Mouse (Mus musculus): Measurements from ENCODE around the gene BC017158. TPM values are rescaled to one million over a fixed set of nuclear protein-coding genes. Genes with fewer than 3 reads are reported as not detected.

BC017158 gene
- polyA plus RNA-seq, 1 experiment from 2014 or later = 43.0 TPM

DNA sequence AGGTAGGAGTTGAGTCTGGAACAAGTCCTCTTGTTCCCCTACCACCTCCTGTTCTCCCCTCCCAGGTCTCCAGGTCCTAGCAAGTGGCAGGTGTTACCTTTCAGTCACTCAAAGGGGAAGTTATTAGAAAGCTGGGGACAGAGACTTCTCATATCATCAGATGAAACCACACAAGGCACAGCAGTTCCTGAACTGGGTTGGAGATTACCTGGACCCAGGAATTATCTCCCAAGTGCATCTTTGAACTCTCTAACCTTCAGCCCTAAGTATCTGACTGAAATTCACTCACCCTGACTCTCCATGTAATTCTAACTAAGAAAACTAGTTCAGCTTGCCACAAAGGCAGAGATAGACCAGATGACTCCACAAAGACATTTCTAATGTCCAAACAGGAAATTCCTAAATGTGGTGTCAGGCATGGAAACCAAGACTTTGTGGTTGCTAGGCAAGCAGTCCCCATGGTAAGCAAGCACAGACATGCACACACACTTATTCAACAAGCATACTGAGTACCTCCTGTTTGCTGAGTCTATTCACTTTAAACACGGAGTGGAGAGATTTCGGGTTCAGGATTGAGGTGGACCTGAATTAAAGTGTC, 22.3 kb upstream of the BC017158 start:
- H3K27me3 ChIP-seq (replicated peaks) = no peaks in the 10 kb centered on the region
- H3K4me2 ChIP-seq (replicated peaks) = 0 out of 2 replicates have a peak overlapping the region, but pooled peaks have one; percentile 12
- 43% methylated on average over 2 of the region's 2 CpGs for WGBS
- peaks cover 19% of the 10 kb centered on the region; the same call in 1 of the 2 replicates for H3K4me1 ChIP-seq (replicated peaks)
- no peak for ATAC-seq
- H3K27ac ChIP-seq = peak overlapping the region; percentile 84
- no peaks in the 10 kb centered on the region for H3K36me3 ChIP-seq
- H3K4me3 ChIP-seq (replicated peaks) = no peak overlapping the region
- no peak overlapping the region for H3K9ac ChIP-seq
- no peaks in the 10 kb centered on the region for H3K9me3 ChIP-seq

DNA sequence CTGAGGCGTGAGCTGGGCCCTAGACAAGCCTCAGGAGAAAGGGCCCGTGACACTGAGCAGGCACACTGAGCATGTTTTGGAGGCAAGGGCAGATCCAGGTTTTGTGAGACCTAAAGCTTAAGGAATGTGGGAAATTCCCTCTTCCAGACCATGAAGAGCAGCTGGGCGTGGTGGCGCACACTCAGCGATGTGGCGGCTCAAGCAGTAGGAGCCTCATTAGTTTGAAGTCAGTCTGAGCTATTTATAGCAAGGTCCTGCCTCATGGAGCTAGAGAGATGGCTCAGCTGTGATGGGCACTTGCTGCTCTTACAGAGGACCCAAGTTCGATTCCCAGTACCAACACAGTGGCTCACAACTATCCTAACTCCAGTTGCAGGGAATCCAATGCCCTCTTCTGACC, 21.2 kb upstream of the BC017158 start:
- no peak overlapping the region for H3K9ac ChIP-seq
- H3K9me3 ChIP-seq = no peaks in the 10 kb centered on the region
- 0 out of 2 replicates have a peak overlapping the region, but pooled peaks have one; percentile 13 for H3K27ac ChIP-seq
- H3K4me2 ChIP-seq (replicated peaks) = no peak overlapping the region
- no peaks in the 10 kb centered on the region for H3K36me3 ChIP-seq
- peaks cover 19% of the 10 kb centered on the region; the same call in 1 of the 2 replicates for H3K4me1 ChIP-seq (replicated peaks)
- ATAC-seq = 0 out of 2 replicates have a peak, but pooled peaks have one; percentile 15
- no peak overlapping the region for H3K4me3 ChIP-seq (replicated peaks)
- H3K27me3 ChIP-seq (replicated peaks) = no peaks in the 10 kb centered on the region
- 61% methylated on average over 7 of the region's 7 CpGs for WGBS

DNA sequence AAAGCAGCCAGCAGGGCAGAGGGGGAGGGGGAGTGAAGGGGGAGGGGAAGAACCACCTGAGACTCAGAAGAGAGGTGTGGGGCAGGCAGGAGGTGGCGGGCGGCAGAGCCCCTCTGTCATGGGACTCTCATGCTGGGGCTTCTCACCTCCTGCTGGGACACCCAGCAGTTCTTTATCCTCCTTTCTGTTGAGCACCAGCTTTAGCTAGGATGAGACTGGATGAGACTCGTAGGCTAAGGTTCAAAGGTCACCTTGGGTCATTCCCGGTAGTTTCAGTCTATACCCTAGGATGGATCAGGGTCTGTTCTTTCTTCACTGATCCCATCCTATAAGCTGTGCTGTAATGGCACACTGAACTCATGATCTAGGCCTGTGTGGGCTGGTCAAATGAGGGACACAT, 19.0 kb upstream of the BC017158 start:
- peaks cover 19% of the 10 kb centered on the region; the same call in 1 of the 2 replicates for H3K4me1 ChIP-seq (replicated peaks)
- H3K27ac ChIP-seq = no peak overlapping the region
- 72% methylated on average over 4 of the region's 4 CpGs for WGBS
- no peak for ATAC-seq
- no peak overlapping the region for H3K4me3 ChIP-seq (replicated peaks)
- H3K9ac ChIP-seq = no peak overlapping the region
- no peak overlapping the region for H3K4me2 ChIP-seq (replicated peaks)
- no peaks in the 10 kb centered on the region for H3K27me3 ChIP-seq (replicated peaks)
- H3K36me3 ChIP-seq = no peaks in the 10 kb centered on the region
- H3K9me3 ChIP-seq = no peaks in the 10 kb centered on the region

DNA sequence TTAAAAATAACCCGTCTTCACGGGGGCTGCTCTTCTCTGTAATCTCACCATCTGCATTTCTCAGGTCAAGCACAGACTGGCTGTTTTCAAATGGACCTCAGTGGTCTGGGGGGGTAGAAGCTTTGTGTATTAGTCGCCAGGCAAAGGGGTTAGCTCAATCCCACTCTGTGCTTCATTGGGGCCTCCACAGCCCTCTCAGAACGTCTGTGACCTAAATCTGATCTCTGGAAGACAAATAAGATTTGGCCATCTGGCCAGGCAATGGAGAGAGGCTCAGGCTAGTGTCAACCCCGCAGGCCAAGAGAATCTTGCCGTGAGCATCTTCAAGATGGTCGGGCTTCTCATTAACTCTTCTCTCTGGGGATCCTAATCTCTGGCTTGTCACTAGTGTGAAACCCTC, 16.5 kb upstream of the BC017158 start:
- Histone ChIP-seq H3K4me2 (replicated peaks) (no peak overlapping the region), H3K4me3 (replicated peaks) (no peak overlapping the region), H3K36me3 (no peaks in the 10 kb centered on the region), H3K9ac (no peak overlapping the region), H3K9me3 (no peaks in the 10 kb centered on the region), H3K27ac (no peak overlapping the region), H3K27me3 (replicated peaks) (no peaks in the 10 kb centered on the region), H3K4me1 (replicated peaks) (peaks cover 17% of the 10 kb centered on the region)
- no peak for ATAC-seq
- 69% methylated on average over 7 of the region's 7 CpGs for WGBS

DNA sequence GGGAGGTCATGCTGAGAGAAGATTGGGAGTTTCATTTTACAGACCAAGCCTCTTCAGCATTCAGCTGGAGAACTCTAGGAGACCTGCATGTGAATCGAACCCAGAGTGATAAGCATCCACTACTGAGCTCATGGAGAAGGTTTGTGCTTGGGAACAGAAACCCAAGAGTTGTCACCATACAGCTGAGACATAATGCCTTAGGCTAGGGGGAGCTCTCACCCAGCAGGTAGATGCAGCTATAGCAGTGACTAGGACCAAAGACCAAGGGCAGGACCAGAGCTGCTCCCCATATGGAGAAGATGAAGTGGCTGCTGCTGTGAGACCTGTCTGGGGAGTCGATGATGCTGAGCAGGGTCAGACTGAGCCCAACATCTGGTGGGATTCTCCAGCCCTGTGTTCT, 15.6 kb upstream of the BC017158 start:
- H3K27me3 ChIP-seq (replicated peaks) = no peaks in the 10 kb centered on the region
- H3K36me3 ChIP-seq = no peaks in the 10 kb centered on the region
- no peak for ATAC-seq
- H3K4me2 ChIP-seq (replicated peaks) = no peak overlapping the region
- H3K9ac ChIP-seq = no peak overlapping the region
- H3K4me3 ChIP-seq (replicated peaks) = no peak overlapping the region
- 76% methylated on average over 2 of the region's 2 CpGs for WGBS
- H3K27ac ChIP-seq = no peak overlapping the region
- H3K9me3 ChIP-seq = no peaks in the 10 kb centered on the region
- H3K4me1 ChIP-seq (replicated peaks) = peaks cover 17% of the 10 kb centered on the region

DNA sequence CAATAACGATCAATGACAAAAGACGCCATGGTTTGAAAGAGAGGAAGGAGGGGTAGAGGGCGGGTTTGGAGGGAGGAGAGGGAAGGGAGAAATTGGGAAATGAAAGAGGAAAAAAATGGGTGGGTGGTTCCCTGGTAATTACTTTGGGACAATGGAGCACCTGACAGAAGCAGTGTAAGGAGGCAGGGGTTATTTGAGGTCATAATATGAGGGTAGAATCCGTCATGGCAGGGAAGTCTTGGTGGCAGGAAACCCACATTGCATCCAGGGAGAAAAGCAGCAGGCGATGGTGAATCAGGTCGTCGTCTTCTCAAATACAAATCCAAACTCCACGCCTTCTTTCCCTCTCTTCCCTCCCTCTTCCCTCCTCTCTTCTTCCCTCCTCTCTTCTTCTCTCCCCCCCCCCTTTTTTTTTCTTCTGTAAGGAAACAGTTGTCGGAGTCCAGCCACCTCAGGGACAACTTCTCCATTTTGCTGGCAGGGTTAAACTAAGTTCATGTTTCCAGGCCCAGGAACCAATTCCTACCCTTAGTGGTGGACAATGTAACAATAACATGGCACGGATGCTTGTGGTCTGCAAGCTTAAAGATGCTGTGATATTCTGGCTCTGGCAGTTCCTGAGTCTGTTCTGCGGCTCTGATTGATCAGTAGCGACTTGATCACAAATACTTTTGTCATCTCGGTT, 14.5 kb upstream of the BC017158 start:
- H3K27me3 ChIP-seq (replicated peaks) = no peaks in the 10 kb centered on the region
- H3K4me3 ChIP-seq (replicated peaks) = no peak overlapping the region
- H3K4me1 ChIP-seq (replicated peaks) = peaks cover 17% of the 10 kb centered on the region
- no peak overlapping the region for H3K27ac ChIP-seq
- H3K36me3 ChIP-seq = no peaks in the 10 kb centered on the region
- ATAC-seq = no peak
- no peak overlapping the region for H3K9ac ChIP-seq
- WGBS = 79% methylated on average over 13 of the region's 13 CpGs
- H3K9me3 ChIP-seq = no peaks in the 10 kb centered on the region
- no peak overlapping the region for H3K4me2 ChIP-seq (replicated peaks)

DNA sequence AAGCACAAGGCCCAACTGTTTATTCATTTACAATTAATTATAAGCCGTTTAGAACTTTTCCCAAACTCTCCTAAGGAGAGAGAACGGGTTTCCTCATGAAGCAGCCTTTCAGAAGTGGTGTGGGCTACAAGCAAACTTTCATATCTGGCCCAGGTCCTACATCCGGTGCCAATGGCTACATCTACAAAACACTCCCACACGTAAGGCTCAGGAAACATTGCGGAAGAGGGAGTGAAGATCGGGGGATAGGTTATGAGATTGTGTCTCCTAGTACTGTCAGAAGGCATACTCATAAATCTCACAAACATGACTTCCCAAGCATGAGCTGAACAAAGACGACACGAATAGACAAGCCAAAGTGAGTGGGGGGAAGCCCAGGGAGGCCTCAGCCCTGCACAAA, 13.8 kb upstream of the BC017158 start:
- no peak overlapping the region for H3K27ac ChIP-seq
- no peaks in the 10 kb centered on the region for H3K27me3 ChIP-seq (replicated peaks)
- whole genome bisulfite sequencing = 67% methylated on average over 8 of the region's 8 CpGs

DNA sequence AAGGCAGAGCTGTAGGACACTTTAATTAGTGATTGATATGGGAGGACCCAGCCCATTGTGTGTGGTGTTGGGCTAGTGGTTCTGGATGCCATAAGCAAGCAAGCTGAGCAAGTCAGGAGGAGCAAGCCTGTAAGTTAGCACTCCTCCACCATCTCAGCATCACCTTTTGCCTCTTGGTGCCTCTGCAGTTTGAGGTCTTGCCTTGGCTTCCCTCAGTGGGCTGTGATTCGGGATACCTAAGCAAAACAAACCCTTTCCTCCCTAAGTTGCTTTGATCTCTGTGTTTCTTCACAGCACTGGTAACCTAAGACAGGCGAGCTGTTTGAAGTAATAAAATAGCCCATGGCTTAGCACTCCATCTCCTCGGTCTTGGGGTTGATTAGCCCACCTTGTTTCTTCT, 13.3 kb upstream of the BC017158 start:
- no peak overlapping the region for H3K9ac ChIP-seq
- no peak overlapping the region for H3K4me2 ChIP-seq (replicated peaks)
- H3K4me3 ChIP-seq (replicated peaks) = no peak overlapping the region
- H3K27me3 ChIP-seq (replicated peaks) = no peaks in the 10 kb centered on the region
- ATAC-seq = no peak
- H3K36me3 ChIP-seq = no peaks in the 10 kb centered on the region
- 54% methylated on average over 3 of the region's 3 CpGs for WGBS
- no peaks in the 10 kb centered on the region for H3K9me3 ChIP-seq
- H3K27ac ChIP-seq = no peak overlapping the region
- H3K4me1 ChIP-seq (replicated peaks) = peaks cover 17% of the 10 kb centered on the region

More for the DNA sequence above, 13.8 kb upstream of the BC017158 start:
- H3K36me3 ChIP-seq = no peaks in the 10 kb centered on the region
- peaks cover 17% of the 10 kb centered on the region for H3K4me1 ChIP-seq (replicated peaks)
- no peak overlapping the region for H3K4me2 ChIP-seq (replicated peaks)
- ATAC-seq = no peak
- no peak overlapping the region for H3K9ac ChIP-seq
- H3K4me3 ChIP-seq (replicated peaks) = no peak overlapping the region
- H3K9me3 ChIP-seq = no peaks in the 10 kb centered on the region

DNA sequence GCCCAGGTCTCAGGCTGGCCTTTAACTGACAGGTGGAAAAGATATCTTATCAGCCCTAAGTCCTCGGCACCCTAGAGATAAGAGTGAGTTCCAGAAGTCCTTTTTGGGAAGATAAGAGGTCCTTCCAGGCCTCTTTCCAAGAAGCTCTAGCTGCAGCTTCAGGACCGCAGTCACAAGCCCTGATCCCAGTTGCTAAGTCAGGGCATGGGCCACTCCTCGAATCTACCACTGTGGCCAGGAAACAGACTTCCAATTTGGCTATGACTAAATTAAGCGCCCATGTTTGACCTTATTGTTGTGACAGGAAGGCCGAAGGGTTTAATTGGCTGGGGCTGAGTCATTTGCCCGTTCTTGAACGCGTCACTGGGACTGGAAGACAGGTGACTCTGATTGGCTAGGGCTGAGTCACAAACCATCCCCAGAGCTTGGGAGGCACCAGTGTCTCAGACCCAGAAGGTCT, 12.3 kb upstream of the BC017158 start:
- Histone ChIP-seq H3K36me3 (no peaks in the 10 kb centered on the region), H3K27me3 (replicated peaks) (no peaks in the 10 kb centered on the region), H3K27ac (no peak overlapping the region), H3K9me3 (no peaks in the 10 kb centered on the region), H3K9ac (no peak overlapping the region), H3K4me2 (replicated peaks) (no peak overlapping the region), H3K4me3 (replicated peaks) (no peak overlapping the region), H3K4me1 (replicated peaks) (peaks cover 17% of the 10 kb centered on the region)
- ATAC-seq = 0 out of 2 replicates have a peak, but pooled peaks have one; percentile 29
- WGBS = 50% methylated on average over 8 of the region's 8 CpGs

DNA sequence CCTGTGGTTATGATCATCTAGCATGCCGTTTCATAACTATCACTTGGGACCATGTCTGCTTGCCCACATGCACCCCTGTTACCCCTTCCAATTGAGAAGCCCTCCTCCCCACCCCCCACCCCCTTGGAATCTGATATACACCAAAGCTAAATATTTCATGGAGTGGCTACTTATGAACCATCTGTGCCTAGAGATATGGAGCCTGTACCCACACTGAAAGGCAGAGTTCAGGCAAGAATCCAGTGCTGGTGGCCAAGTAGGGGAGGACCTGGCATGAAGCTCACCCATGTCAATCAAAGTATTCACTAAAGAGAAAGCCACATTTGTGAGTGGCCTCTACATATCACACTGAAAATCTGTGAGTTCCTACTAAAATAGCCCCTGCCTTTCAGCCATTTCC, 11.8 kb upstream of the BC017158 start:
- no peak overlapping the region for H3K27ac ChIP-seq
- ATAC-seq = no peak

DNA sequence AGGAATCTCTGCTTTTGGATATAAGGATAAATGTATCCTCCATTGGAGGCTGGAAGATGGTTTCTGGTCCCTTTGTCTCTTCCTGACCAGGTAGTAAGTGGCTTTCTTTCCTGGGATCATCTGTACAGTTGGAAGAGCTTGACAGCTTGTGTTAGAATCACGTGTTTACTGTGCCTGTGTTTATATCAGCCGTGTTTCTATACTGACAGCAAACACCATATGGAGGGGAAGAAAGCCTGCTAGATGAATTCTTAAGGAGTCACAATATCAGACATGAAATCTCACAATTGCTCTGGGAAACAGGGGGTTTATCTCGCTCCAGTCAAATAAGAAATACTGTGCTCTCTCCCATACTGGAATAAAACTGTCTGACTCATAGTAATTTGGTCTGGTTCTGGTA, 11.2 kb upstream of the BC017158 start:
- Histone ChIP-seq H3K27me3 (replicated peaks) (no peaks in the 10 kb centered on the region), H3K27ac (0 out of 2 replicates have a peak overlapping the region, but pooled peaks have one; percentile 40), H3K36me3 (no peaks in the 10 kb centered on the region), H3K9ac (no peak overlapping the region), H3K4me2 (replicated peaks) (no peak overlapping the region), H3K4me3 (replicated peaks) (no peak overlapping the region), H3K4me1 (replicated peaks) (peaks cover 17% of the 10 kb centered on the region), H3K9me3 (no peaks in the 10 kb centered on the region)
- 35% methylated on average over 3 of the region's 3 CpGs for WGBS
- ATAC-seq = no peak

More for the DNA sequence above, 11.8 kb upstream of the BC017158 start:
- Histone ChIP-seq H3K4me1 (replicated peaks) (peaks cover 17% of the 10 kb centered on the region), H3K36me3 (no peaks in the 10 kb centered on the region), H3K4me3 (replicated peaks) (no peak overlapping the region), H3K27me3 (replicated peaks) (no peaks in the 10 kb centered on the region), H3K9me3 (no peaks in the 10 kb centered on the region), H3K9ac (no peak overlapping the region), H3K4me2 (replicated peaks) (no peak overlapping the region)
- 43% methylated on average over 1 of the region's 1 CpGs for WGBS

DNA sequence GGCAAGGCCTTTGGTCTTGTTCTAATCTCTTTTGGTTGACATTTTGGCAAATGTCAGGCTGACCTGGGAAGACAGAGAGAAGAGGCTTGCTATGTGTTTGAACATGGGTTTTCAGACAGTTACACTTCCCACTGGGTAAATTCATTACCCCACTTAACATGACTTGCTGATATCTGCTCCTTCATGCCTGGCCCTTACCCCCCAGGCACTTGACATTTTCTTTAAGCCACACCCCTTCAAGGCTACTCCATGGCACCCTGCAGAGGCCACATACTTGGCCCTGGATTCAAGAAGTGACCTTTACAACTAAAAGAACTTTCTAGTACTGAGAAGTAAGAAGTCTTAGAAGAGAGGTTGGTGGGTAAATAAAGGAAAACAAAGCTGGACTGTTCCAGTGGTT, 9.9 kb upstream of the BC017158 start:
- H3K27ac ChIP-seq = no peak overlapping the region
- H3K4me3 ChIP-seq (replicated peaks) = no peak overlapping the region
- H3K27me3 ChIP-seq (replicated peaks) = no peaks in the 10 kb centered on the region
- no peak overlapping the region for H3K9ac ChIP-seq
- H3K36me3 ChIP-seq = no peaks in the 10 kb centered on the region
- ATAC-seq = no peak
- peaks cover 17% of the 10 kb centered on the region for H3K4me1 ChIP-seq (replicated peaks)
- no peaks in the 10 kb centered on the region for H3K9me3 ChIP-seq
- no peak overlapping the region for H3K4me2 ChIP-seq (replicated peaks)

DNA sequence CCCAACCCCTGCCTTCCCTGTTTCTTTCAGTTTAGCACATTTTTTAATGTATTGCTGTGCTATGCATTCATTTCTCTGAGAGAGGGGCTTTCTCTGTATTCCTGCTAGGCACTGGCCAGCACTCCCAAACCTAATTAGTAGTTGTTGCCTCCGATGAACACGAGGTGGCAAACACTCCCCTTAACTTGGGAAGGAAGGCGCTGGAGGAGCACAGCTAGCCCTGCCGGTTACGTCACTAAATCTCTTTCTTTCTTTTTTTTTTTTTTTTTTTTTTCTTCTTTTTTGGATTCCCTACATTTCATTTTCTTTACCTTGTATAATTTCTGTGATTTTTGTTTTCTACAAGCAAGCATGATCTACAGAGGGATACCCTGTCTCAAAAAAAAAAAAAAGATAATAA, 6.9 kb upstream of the BC017158 start:
- no peak overlapping the region for H3K4me2 ChIP-seq (replicated peaks)
- H3K9me3 ChIP-seq = no peaks in the 10 kb centered on the region
- peaks cover 9% of the 10 kb centered on the region for H3K4me1 ChIP-seq (replicated peaks)
- no peak overlapping the region for H3K9ac ChIP-seq
- H3K27me3 ChIP-seq (replicated peaks) = no peaks in the 10 kb centered on the region
- no peak overlapping the region for H3K4me3 ChIP-seq (replicated peaks)
- no peaks in the 10 kb centered on the region for H3K36me3 ChIP-seq
- WGBS = under 1% methylated on average over 5 of the region's 5 CpGs
- H3K27ac ChIP-seq = 0 out of 2 replicates have a peak overlapping the region, but pooled peaks have one; percentile 7
- ATAC-seq = peak; percentile 72
